Mouse (Mus musculus) heart, embryonic 11.5 days (tissue): ENCODE measurements at regions not wholly inside any gene's neighbourhood (a gene's known extent, or its start where the extent isn't known, plus 50 kb on each side); places are given as distances from the start of the nearest gene placed in this dataset.

Experiments used
- ATAC-seq: fragments of 200-750 bp; cut with Nextera tagmentation; replicated peaks from 2 replicates; pipeline ENCODE4 v1.8.0; 2017; ENCODE audit warnings: moderate library complexity; ENCODE audit not compliant: insufficient number of reproducible peaks, low FRiP score, low TSS enrichment
- H3K27ac ChIP-seq: fragments of 300-500 bp; sonication (generic); 2 replicates; pipeline ENCODE4 v1.5.1; 2014; ENCODE audit warnings: mild to moderate bottlenecking, low read depth, low read length
- H3K27me3 ChIP-seq: fragments of 300-500 bp; sonication (generic); 2 replicates; pipeline ENCODE4 v1.6.1; 2014; ENCODE audit warnings: mild to moderate bottlenecking, low read length, mixed read lengths; ENCODE audit not compliant: control insufficient read depth, insufficient read depth
- H3K36me3 ChIP-seq: fragments of 300-500 bp; sonication (generic); 2 replicates; pipeline ENCODE4 v1.6.1; 2014; ENCODE audit warnings: mild to moderate bottlenecking, low read length, moderate library complexity, mixed read lengths; ENCODE audit not compliant: control insufficient read depth, insufficient read depth
- H3K4me1 ChIP-seq: fragments of 300-500 bp; sonication (generic); 2 replicates; pipeline ENCODE4 v1.6.1; 2014; ENCODE audit warnings: low read length; ENCODE audit not compliant: control insufficient read depth, insufficient read depth
- H3K4me2 ChIP-seq: fragments of 300-500 bp; sonication (generic); 2 replicates; pipeline ENCODE4 v1.6.1; 2014; ENCODE audit warnings: mild to moderate bottlenecking, moderate library complexity
- H3K4me3 ChIP-seq: fragments of 300-500 bp; sonication (generic); 2 replicates; pipeline ENCODE4 v1.5.1; 2014; ENCODE audit warnings: low read depth, low read length
- H3K9ac ChIP-seq: fragments of 300-500 bp; sonication (generic); 2 replicates; pipeline ENCODE4 v1.6.1; 2014; ENCODE audit warnings: mild to moderate bottlenecking, low read depth, low read length, moderate library complexity
- H3K9me3 ChIP-seq: fragments of 300-500 bp; sonication (generic); replicated peaks from 2 replicates; pipeline ENCODE4 v1.6.1; 2016; ENCODE audit warnings: low read length; ENCODE audit not compliant: control insufficient read depth
- WGBS: fragments of 180-500 bp; shearing (Covaris S2); extraction: QIAGEN DNeasy Blood & Tissue Kit; methylation state at CpG from one replicate; pipeline ENCODE4 v1.1.7; 2014; ENCODE audit not compliant: insufficient replicate concordance; 5-methylcytosine and 5-hydroxymethylcytosine counted together

DNA sequence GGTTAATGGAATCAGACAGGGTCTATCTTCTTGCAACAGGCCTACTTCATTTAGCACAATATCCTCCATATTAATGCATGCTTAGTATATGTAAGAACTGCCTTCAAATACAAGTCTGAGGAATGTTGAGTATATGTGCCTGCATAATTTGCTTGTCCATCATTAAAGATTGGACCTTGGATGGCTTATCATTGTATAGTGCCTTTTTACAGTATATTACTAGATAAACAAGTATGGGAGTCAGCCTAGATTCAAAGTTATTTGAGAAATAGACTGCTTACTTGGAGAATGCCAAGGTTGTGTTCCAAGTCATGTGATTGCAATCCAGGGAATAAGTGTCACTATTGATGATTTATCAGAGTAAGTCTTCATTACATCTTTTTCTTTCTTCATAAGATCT, 491.6 kb upstream of the Btbd3 start:
- Histone ChIP-seq H3K36me3 (no peaks in the 10 kb centered on the region), H3K4me1 (no peaks in the 10 kb centered on the region), H3K27me3 (no peaks in the 10 kb centered on the region), H3K4me3 (no peak overlapping the region), H3K9me3 (no peaks in the 10 kb centered on the region), H3K4me2 (no peak overlapping the region), H3K27ac (no peak overlapping the region), H3K9ac (no peak overlapping the region)
- ATAC-seq = no peak

DNA sequence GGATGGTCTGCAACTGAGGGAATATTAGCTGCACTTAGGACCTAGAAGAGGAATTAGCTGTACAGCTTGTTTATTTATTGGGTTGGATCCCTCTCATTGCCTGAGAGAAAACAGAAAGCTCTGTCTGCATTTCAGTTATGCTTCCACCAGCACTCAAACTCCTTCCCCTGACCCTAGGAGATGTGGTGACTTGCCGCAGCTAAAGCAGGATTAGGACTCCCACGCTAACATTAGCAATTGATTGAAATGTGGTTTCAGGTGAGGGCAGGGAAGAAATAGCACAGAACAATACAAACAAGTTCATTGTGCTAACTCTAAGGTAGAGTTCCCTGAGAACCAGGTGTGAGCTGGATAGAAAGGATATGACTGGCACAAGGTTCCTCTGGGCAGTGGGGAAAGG, 496.9 kb upstream of the Btbd3 start:
- no peak for ATAC-seq
- Histone ChIP-seq H3K27ac (no peak overlapping the region), H3K4me3 (no peak overlapping the region), H3K36me3 (no peaks in the 10 kb centered on the region), H3K27me3 (no peaks in the 10 kb centered on the region), H3K9ac (no peak overlapping the region), H3K9me3 (no peaks in the 10 kb centered on the region), H3K4me2 (no peak overlapping the region), H3K4me1 (no peaks in the 10 kb centered on the region)
- WGBS = 75% methylated on average over 2 of the region's 2 CpGs

DNA sequence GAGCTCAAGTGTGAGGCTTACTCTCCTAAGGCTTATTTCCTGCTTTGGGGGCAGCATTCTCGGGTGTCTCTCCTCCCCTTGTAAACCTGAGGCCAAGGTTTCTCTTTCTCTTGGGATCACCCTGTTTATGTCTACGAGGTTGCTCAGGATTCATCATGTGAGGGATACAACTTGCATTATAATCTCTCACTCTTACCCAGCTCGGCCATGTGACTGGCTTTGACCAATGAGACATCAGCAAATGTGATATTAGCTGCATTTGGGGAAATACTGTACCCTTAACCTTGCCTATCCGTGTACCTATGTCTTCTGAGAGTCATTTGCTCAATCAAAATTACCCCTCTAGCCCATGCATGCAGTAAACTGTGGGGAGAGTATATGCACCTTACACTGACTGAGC, 498.0 kb upstream of the Btbd3 start:
- Histone ChIP-seq H3K4me3 (no peak overlapping the region), H3K4me1 (no peaks in the 10 kb centered on the region), H3K27ac (no peak overlapping the region), H3K27me3 (no peaks in the 10 kb centered on the region), H3K4me2 (no peak overlapping the region), H3K9ac (no peak overlapping the region), H3K36me3 (no peaks in the 10 kb centered on the region), H3K9me3 (no peaks in the 10 kb centered on the region)
- WGBS = 65% methylated on average over 4 of the region's 4 CpGs
- no peak for ATAC-seq

DNA sequence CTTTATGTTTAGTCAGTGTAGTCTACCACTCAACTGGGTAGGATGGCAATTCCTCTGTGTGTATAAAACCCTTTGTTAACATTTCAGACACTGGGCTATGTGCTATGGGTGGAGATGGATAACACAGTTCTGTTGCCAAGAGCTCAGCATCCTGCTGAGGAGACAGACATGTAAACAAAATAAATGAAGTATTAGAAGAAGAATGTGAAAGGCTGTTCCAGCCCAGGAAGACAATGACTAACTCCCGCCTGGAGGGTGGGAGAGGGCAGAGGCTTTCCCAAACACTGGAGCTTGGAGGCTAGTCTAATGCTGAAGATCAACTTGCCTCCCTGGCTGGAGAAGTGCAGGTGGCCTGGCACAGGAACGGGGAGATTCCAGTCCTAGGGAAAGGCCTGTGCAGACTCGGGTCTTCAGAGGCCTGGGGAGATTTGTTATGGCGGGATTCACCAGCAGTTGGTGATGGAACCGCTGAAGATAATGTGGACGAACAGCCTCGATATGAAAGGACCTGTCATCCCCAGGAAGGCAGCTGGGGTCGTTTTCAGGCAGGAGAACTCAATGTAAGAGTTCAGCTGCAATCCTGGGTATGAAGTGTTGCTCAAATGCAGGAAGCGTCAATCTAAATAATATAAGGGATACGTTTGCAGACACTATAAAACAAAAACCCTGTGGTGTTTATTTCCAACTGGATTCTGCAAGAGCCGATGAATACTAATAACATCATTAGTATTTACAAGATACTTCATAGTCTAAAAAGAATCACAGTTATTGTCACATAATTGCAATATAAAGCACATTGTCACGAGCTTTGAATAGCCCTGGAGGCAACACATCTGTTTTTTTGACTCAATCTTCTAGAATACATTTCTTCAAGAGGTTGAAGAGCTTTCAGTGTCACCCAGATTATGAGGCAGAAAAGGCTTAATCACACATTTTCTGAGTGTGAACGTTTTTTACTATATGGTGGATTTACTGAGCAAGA, 498.8 kb upstream of the Btbd3 start:
- Histone ChIP-seq H3K27ac (no peak overlapping the region), H3K4me2 (no peak overlapping the region), H3K36me3 (no peaks in the 10 kb centered on the region), H3K9ac (no peak overlapping the region), H3K4me3 (no peak overlapping the region), H3K4me1 (no peaks in the 10 kb centered on the region), H3K9me3 (no peaks in the 10 kb centered on the region), H3K27me3 (no peaks in the 10 kb centered on the region)
- 50% methylated on average over 13 of the region's 13 CpGs for WGBS
- no peak for ATAC-seq

DNA sequence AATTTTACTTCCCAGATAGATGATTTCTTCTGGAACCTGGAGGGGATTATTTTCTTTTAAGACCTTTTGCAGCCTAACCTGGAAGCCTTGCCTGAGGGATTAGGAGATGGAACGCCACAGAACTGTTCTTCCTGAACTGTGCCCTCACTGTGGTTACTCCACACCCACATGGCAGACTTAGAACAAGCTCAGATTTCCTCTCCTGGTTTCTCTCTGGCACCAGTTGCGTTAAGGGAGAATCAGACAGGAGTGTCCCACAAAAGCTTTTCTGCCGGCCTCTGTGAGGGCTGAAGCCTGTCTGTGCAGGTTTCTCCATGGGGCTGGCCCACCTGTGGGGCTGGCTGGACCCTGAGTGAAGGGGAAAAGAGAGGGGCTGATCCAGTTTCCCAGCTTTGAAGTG, 500.1 kb upstream of the Btbd3 start:
- Histone ChIP-seq H3K4me3 (no peak overlapping the region), H3K9ac (no peak overlapping the region), H3K27me3 (no peaks in the 10 kb centered on the region), H3K9me3 (no peaks in the 10 kb centered on the region), H3K36me3 (no peaks in the 10 kb centered on the region), H3K4me1 (no peaks in the 10 kb centered on the region), H3K27ac (no peak overlapping the region), H3K4me2 (no peak overlapping the region; the same call in 1 of the 2 replicates)
- 10% methylated on average over 3 of the region's 3 CpGs for WGBS
- ATAC-seq = no peak

DNA sequence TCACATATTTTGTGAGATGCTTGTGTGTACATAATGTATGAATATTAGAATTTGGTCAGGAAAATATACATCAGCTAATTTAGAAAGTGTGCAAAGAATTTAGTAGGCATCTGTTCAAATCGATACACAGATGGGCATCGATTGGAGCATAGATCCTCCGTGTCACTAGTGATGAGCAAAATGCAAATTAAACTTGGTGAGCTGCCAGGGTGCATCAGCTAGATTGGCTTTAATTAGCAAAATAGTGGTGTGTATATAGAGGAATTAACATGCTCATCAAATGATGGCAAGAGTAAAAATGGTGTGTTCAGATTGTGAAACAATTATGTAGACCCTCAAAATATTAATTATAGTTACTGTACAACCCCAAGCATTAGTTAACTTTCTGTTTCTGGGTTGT, 501.9 kb upstream of the Btbd3 start:
- Histone ChIP-seq H3K4me1 (no peaks in the 10 kb centered on the region), H3K27ac (no peak overlapping the region), H3K9me3 (no peaks in the 10 kb centered on the region), H3K4me2 (no peak overlapping the region), H3K36me3 (no peaks in the 10 kb centered on the region), H3K27me3 (no peaks in the 10 kb centered on the region), H3K9ac (no peak overlapping the region), H3K4me3 (no peak overlapping the region)
- 91% methylated on average over 3 of the region's 3 CpGs for WGBS
- ATAC-seq = no peak

DNA sequence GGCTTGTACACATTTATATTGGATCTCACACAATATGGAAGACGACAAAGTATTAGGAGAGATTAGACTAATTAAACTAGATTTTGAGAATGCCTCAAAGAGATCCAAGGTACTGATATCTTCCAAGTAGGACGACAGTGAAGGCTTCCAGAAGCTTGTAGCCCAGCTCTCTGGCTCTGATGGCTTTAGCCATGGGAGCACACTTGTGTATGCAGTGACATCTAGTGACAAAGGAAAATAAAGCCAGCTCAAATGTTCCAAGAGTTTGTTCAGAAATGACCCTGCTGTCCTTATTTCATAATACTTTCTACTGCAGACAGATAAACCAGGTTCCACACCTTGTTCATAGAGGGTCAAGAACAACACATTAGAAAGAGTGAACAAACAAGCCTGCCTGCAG, 524.0 kb upstream of the Btbd3 start:
- H3K4me2 ChIP-seq = no peak overlapping the region
- no peak overlapping the region for H3K4me3 ChIP-seq
- 1% methylated on average over 2 of the region's 2 CpGs for WGBS
- ATAC-seq = no peak
- H3K36me3 ChIP-seq = no peaks in the 10 kb centered on the region
- no peaks in the 10 kb centered on the region for H3K9me3 ChIP-seq
- H3K4me1 ChIP-seq = no peaks in the 10 kb centered on the region
- no peaks in the 10 kb centered on the region for H3K27me3 ChIP-seq
- no peak overlapping the region for H3K27ac ChIP-seq
- no peak overlapping the region for H3K9ac ChIP-seq

DNA sequence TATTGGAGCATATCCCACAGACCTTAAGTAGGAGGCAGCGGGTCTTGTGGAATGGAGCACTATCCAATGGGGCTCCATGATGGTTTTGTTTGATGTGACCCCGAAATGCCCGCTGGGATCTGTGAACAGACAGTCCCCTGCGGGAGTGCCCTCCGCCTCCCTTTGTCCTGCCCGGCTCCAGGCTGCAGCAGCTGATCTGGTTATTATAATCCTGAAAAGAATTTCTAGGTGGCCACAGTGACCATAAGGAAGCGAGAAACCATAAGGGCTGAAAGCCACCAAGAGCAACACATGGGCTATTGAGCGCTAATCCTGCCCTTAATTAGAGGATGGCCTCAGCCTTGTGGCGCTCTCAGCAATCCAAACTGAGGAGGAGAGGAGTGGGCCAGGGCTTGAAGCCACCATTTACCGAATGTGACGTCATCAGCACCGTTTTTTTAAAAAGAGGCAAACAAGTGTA, 525.9 kb upstream of the Btbd3 start:
- Histone ChIP-seq H3K4me2 (no peak overlapping the region), H3K36me3 (no peaks in the 10 kb centered on the region), H3K4me1 (no peaks in the 10 kb centered on the region), H3K9ac (no peak overlapping the region), H3K9me3 (no peaks in the 10 kb centered on the region), H3K27ac (no peak overlapping the region), H3K27me3 (no peaks in the 10 kb centered on the region), H3K4me3 (no peak overlapping the region)
- WGBS = 75% methylated on average over 12 of the region's 12 CpGs
- no peak for ATAC-seq

DNA sequence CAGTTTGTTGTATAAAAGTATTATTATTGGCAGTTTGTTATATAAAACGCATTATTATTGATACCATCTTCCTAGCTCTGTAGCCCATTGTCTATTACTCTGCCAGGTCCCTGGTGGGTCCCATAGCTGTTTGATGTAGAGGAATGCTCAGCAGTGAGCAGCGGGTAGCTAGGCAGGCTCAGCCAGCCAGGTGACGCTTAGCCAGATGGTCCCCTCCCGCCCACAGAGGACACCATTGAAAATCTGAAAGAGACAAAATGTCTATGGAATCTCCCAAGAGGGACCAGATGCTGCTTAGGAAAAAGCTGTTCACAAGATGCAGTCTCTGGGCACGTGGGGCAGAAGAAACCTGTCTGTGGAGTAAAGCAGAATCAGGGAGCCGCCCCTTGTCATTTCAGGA, 526.5 kb upstream of the Btbd3 start:
- no peak overlapping the region for H3K4me3 ChIP-seq
- H3K27me3 ChIP-seq = no peaks in the 10 kb centered on the region
- no peaks in the 10 kb centered on the region for H3K4me1 ChIP-seq
- WGBS = 73% methylated on average over 6 of the region's 6 CpGs
- no peaks in the 10 kb centered on the region for H3K9me3 ChIP-seq
- no peak overlapping the region for H3K9ac ChIP-seq
- no peak for ATAC-seq
- H3K36me3 ChIP-seq = no peaks in the 10 kb centered on the region
- no peak overlapping the region for H3K4me2 ChIP-seq
- H3K27ac ChIP-seq = no peak overlapping the region
